Mouse (Mus musculus) embryonic fibroblast, embryonic 13.5 days (primary cell): Measurements from ENCODE around the gene Hs2st1.

Experiments
- CTCF ChIP-seq: IDR thresholded peaks from 2 replicates; pipeline ENCODE4 v1.5.1; 2011; ENCODE audit warnings: mild to moderate bottlenecking, control low read depth, low read length, moderate library complexity, borderline replicate concordance; ENCODE audit not compliant: insufficient read depth
- POLR2A ChIP-seq: IDR thresholded peaks from 2 replicates; pipeline ENCODE4 v1.6.1; 2011; ENCODE audit warnings: low read depth, mild to moderate bottlenecking, control low read depth, low read length, moderate library complexity

- no peak for TF ChIP-seq POLR2A
- no peak for TF ChIP-seq CTCF
These were observed 42.4 kb upstream of the Hs2st1 start for GRCm38 (mm10) chr3:144612382-144612781.
